Mouse (Mus musculus) embryonic facial prominence, embryonic 12.5 days (tissue): Measurements from ENCODE around the gene Ppp1r32. TPM values are rescaled to one million over a fixed set of nuclear protein-coding genes. Genes with fewer than 3 reads are reported as not detected.

Source experiments
- ATAC-seq: fragments of 200-750 bp; cut with Nextera tagmentation; 2 replicates; pipeline ENCODE4 v1.8.0; 2017; ENCODE audit not compliant: insufficient number of reproducible peaks, insufficient read depth, low FRiP score, low TSS enrichment
- H3K27ac ChIP-seq: fragments of 300-500 bp; sonication (generic); 2 replicates; pipeline ENCODE4 v1.5.1; 2016; ENCODE audit warnings: mild to moderate bottlenecking
- H3K27me3 ChIP-seq: fragments of 300-500 bp; sonication (generic); 2 replicates; pipeline ENCODE4 v1.6.1; 2016; ENCODE audit warnings: mild to moderate bottlenecking, moderate library complexity
- H3K36me3 ChIP-seq: fragments of 300-500 bp; sonication (generic); 2 replicates; pipeline ENCODE4 v1.6.1; 2016; ENCODE audit warnings: mild to moderate bottlenecking
- H3K4me1 ChIP-seq: fragments of 300-500 bp; sonication (generic); 2 replicates; pipeline ENCODE4 v1.6.1; 2016
- H3K4me2 ChIP-seq: fragments of 300-500 bp; sonication (generic); replicated peaks from 2 replicates; pipeline ENCODE4 v1.6.1; 2016; ENCODE audit warnings: mild to moderate bottlenecking, moderate library complexity
- H3K4me3 ChIP-seq: fragments of 300-500 bp; sonication (generic); 2 replicates; pipeline ENCODE4 v1.5.1; 2016; ENCODE audit warnings: mild to moderate bottlenecking
- H3K9ac ChIP-seq: fragments of 300-500 bp; sonication (generic); 2 replicates; pipeline ENCODE4 v1.6.1; 2016; ENCODE audit warnings: mild to moderate bottlenecking, moderate library complexity
- H3K9me3 ChIP-seq: fragments of 300-500 bp; sonication (generic); 2 replicates; pipeline ENCODE4 v1.6.1; 2016; ENCODE audit warnings: mild to moderate bottlenecking, moderate library complexity
- WGBS: fragments of 180-500 bp; shearing (Covaris S2); methylation state at CpG from one replicate; pipeline ENCODE4 v1.1.7; 2016; 5-methylcytosine and 5-hydroxymethylcytosine counted together
- polyA plus RNA-seq: library from polyadenylated mRNA; unstranded; fragments of >200 nt; fragmentation: Nextera tagmentation; extraction: Ambion mirVana; gene quantifications from 2 replicates; pipeline ENCODE4 v1.2.1, GENCODE M21; 2016

Gene Ppp1r32
- polyA plus RNA-seq, 1 experiment from 2014 or later, result 0.14 TPM

GRCm38 (mm10) chr19:10457484-10457800 is 25.3 kb downstream of the Ppp1r32 start:
- ATAC-seq, result peak; percentile 93
- H3K9ac ChIP-seq, result peak overlapping the region; percentile 38; the same call in 1 of the 2 replicates
- H3K9me3 ChIP-seq, result no peaks in the 10 kb centered on the region

GRCm38 (mm10) chr19:10456752-10457483 is 25.8 kb downstream of the Ppp1r32 start, which contains the start of gene Lrrc10b:
Lrrc10b (minus strand) TSS chr19:10457473.
- peaks cover 85% of the 10 kb centered on the region for H3K27me3 ChIP-seq
- H3K4me1 ChIP-seq, result 0 out of 2 replicates have a peak, but pooled peaks cover 8% of the 10 kb centered on the region
- peak within 1 kb of the TSS; percentile 38 for H3K9ac ChIP-seq
- H3K4me3 ChIP-seq, result peak within 1 kb of the TSS; percentile 48
- peak; percentile 28; the same call in 1 of the 2 replicates for ATAC-seq
- peak within 1 kb of the TSS; percentile 91 for H3K4me2 ChIP-seq
- H3K27ac ChIP-seq, result peak within 1 kb of the TSS; percentile 4; the same call in 1 of the 2 replicates
- under 1% methylated on average over 91 of the region's 96 CpGs for WGBS
- no peaks in the 10 kb centered on the region for H3K9me3 ChIP-seq
- no peaks in the 10 kb centered on the region for H3K36me3 ChIP-seq

More at GRCm38 (mm10) chr19:10457484-10457800, 25.3 kb downstream of the Ppp1r32 start:
- 0 out of 2 replicates have a peak, but pooled peaks cover 8% of the 10 kb centered on the region for H3K4me1 ChIP-seq
- peak overlapping the region; percentile 91 for H3K4me2 ChIP-seq
- H3K27ac ChIP-seq, result peak overlapping the region; percentile 4; the same call in 1 of the 2 replicates
- H3K36me3 ChIP-seq, result no peaks in the 10 kb centered on the region
- WGBS, result under 1% methylated on average over 32 of the region's 34 CpGs
- peak overlapping the region; percentile 48 for H3K4me3 ChIP-seq
- H3K27me3 ChIP-seq, result peaks cover 87% of the 10 kb centered on the region

- peaks cover 71% of the 10 kb centered on the region for H3K27me3 ChIP-seq
- no peaks in the 10 kb centered on the region for H3K9me3 ChIP-seq
- no peak overlapping the region for H3K4me3 ChIP-seq
- H3K9ac ChIP-seq, result no peak overlapping the region
- WGBS, result 79% methylated on average over 3 of the region's 3 CpGs
- no peak for ATAC-seq
- no peak overlapping the region for H3K4me2 ChIP-seq
- no peak overlapping the region for H3K27ac ChIP-seq
- 0 out of 2 replicates have a peak, but pooled peaks cover 8% of the 10 kb centered on the region for H3K4me1 ChIP-seq
- no peaks in the 10 kb centered on the region for H3K36me3 ChIP-seq
Observed at GRCm38 (mm10) chr19:10455437-10455806, 27.3 kb downstream of the Ppp1r32 start.

GRCm38 (mm10) chr19:10454718-10455436 is 27.9 kb downstream of the Ppp1r32 start:
- Histone ChIP-seq H3K27me3 (peaks cover 66% of the 10 kb centered on the region), H3K9me3 (no peaks in the 10 kb centered on the region), H3K4me3 (no peak overlapping the region), H3K27ac (no peak overlapping the region), H3K36me3 (no peaks in the 10 kb centered on the region), H3K9ac (no peak overlapping the region), H3K4me2 (no peak overlapping the region), H3K4me1 (0 out of 2 replicates have a peak, but pooled peaks cover 8% of the 10 kb centered on the region)
- no peak for ATAC-seq
- 65% methylated on average over 4 of the region's 4 CpGs for WGBS

- Histone ChIP-seq H3K27me3 (peaks cover 16% of the 10 kb centered on the region), H3K4me2 (no peak overlapping the region), H3K4me3 (no peak overlapping the region), H3K9me3 (no peaks in the 10 kb centered on the region), H3K36me3 (no peaks in the 10 kb centered on the region), H3K4me1 (no peaks in the 10 kb centered on the region), H3K9ac (no peak overlapping the region), H3K27ac (no peak overlapping the region)
- WGBS, result 7% methylated on average over 3 of the region's 3 CpGs
- 0 out of 2 replicates have a peak, but pooled peaks have one; percentile 9 for ATAC-seq
Observed at GRCm38 (mm10) chr19:10449708-10450107, 33.0 kb downstream of the Ppp1r32 start.

- Histone ChIP-seq H3K9me3 (no peaks in the 10 kb centered on the region), H3K27ac (no peak overlapping the region), H3K4me1 (no peaks in the 10 kb centered on the region), H3K4me3 (no peak overlapping the region), H3K9ac (no peak overlapping the region), H3K36me3 (no peaks in the 10 kb centered on the region), H3K27me3 (peaks cover 12% of the 10 kb centered on the region), H3K4me2 (no peak overlapping the region)
- 58% methylated on average over 6 of the region's 6 CpGs for WGBS
- no peak for ATAC-seq
Observed at GRCm38 (mm10) chr19:10449190-10449589, 33.5 kb downstream of the Ppp1r32 start.

- Histone ChIP-seq H3K4me2 (no peak overlapping the region), H3K4me3 (no peak overlapping the region), H3K4me1 (no peaks in the 10 kb centered on the region), H3K27ac (no peak overlapping the region), H3K27me3 (0 out of 2 replicates have a peak, but pooled peaks cover 5% of the 10 kb centered on the region), H3K9ac (no peak overlapping the region), H3K9me3 (no peaks in the 10 kb centered on the region), H3K36me3 (no peaks in the 10 kb centered on the region)
- ATAC-seq, result no peak
- 93% methylated on average over 7 of the region's 7 CpGs for WGBS
Observed at GRCm38 (mm10) chr19:10448275-10448674, 34.5 kb downstream of the Ppp1r32 start.

GRCm38 (mm10) chr19:10444685-10445369 is 37.9 kb downstream of the Ppp1r32 start:
- H3K27me3 ChIP-seq, result no peaks in the 10 kb centered on the region
- H3K4me3 ChIP-seq, result no peak overlapping the region
- H3K27ac ChIP-seq, result no peak overlapping the region
- no peaks in the 10 kb centered on the region for H3K4me1 ChIP-seq
- 90% methylated on average over 15 of the region's 15 CpGs for WGBS
- ATAC-seq, result no peak
- no peaks in the 10 kb centered on the region for H3K36me3 ChIP-seq
- no peak overlapping the region for H3K9ac ChIP-seq
- no peak overlapping the region for H3K4me2 ChIP-seq
- no peaks in the 10 kb centered on the region for H3K9me3 ChIP-seq

- no peak for ATAC-seq
- 65% methylated on average over 1 of the region's 1 CpGs for WGBS
- no peaks in the 10 kb centered on the region for H3K9me3 ChIP-seq
- H3K4me2 ChIP-seq, result no peak overlapping the region
- H3K4me3 ChIP-seq, result no peak overlapping the region
- no peaks in the 10 kb centered on the region for H3K4me1 ChIP-seq
- H3K27ac ChIP-seq, result no peak overlapping the region
- H3K9ac ChIP-seq, result no peak overlapping the region
- no peaks in the 10 kb centered on the region for H3K36me3 ChIP-seq
- H3K27me3 ChIP-seq, result 0 out of 2 replicates have a peak, but pooled peaks cover 3% of the 10 kb centered on the region
Observed at GRCm38 (mm10) chr19:10437521-10437920, 45.2 kb downstream of the Ppp1r32 start.

- Histone ChIP-seq H3K4me1 (no peaks in the 10 kb centered on the region), H3K4me2 (no peak overlapping the region), H3K4me3 (no peak overlapping the region), H3K36me3 (no peaks in the 10 kb centered on the region), H3K9ac (no peak overlapping the region), H3K9me3 (no peaks in the 10 kb centered on the region), H3K27me3 (0 out of 2 replicates have a peak, but pooled peaks cover 3% of the 10 kb centered on the region), H3K27ac (no peak overlapping the region)
- WGBS, result 29% methylated on average over 1 of the region's 1 CpGs
- no peak for ATAC-seq
Observed at GRCm38 (mm10) chr19:10436726-10437125, 46.0 kb downstream of the Ppp1r32 start.

GRCm38 (mm10) chr19:10435908-10436307 is 46.8 kb downstream of the Ppp1r32 start:
- ATAC-seq, result no peak
- Histone ChIP-seq H3K4me1 (no peaks in the 10 kb centered on the region), H3K9ac (no peak overlapping the region), H3K4me2 (no peak overlapping the region), H3K27me3 (0 out of 2 replicates have a peak, but pooled peaks cover 3% of the 10 kb centered on the region), H3K9me3 (no peaks in the 10 kb centered on the region), H3K27ac (no peak overlapping the region), H3K36me3 (no peaks in the 10 kb centered on the region), H3K4me3 (no peak overlapping the region)
- WGBS, result 32% methylated on average over 3 of the region's 3 CpGs
